Mouse (Mus musculus) heart, adult 2 months (tissue): ENCODE results near the gene Tcl1b3.

Experiments
- CTCF ChIP-seq: fragments of 200-600 bp; IDR thresholded peaks from 2 replicates; pipeline ENCODE4 v1.8.1; 2022; ENCODE audit warnings: antibody characterized with exemption, mild to moderate bottlenecking, moderate library complexity
- EP300 ChIP-seq: fragments of 200-500 bp; IDR thresholded peaks from 2 replicates; pipeline ENCODE4 v1.6.1; 2011; ENCODE audit warnings: low read depth, low read length, control low read depth; ENCODE audit not compliant: insufficient read depth
- POLR2A ChIP-seq: fragments of 200-500 bp; IDR thresholded peaks from 2 replicates; pipeline ENCODE4 v1.6.1; 2011; ENCODE audit warnings: mild to moderate bottlenecking, low read depth, low read length, control low read depth; ENCODE audit not compliant: insufficient read depth

- TF ChIP-seq CTCF: no peak
- no peak for TF ChIP-seq POLR2A
- no peak for TF ChIP-seq EP300
These were observed 26.4 kb downstream of the Tcl1b3 start for GRCm38 (mm10) chr12:105217101-105217760.
